Mouse (Mus musculus) neural tube, embryonic 11.5 days (tissue): ENCODE data around the gene Mvb12a. TPM values are rescaled to one million over a fixed set of nuclear protein-coding genes. Genes with fewer than 3 reads are reported as not detected.

Source experiments
- ATAC-seq: fragments of 200-750 bp; cut with Nextera tagmentation; 2 replicates; pipeline ENCODE4 v1.8.0; 2017; ENCODE audit warnings: moderate number of reproducible peaks, mild to moderate bottlenecking, moderate TSS enrichment, moderate library complexity; ENCODE audit not compliant: insufficient read depth, low FRiP score, low TSS enrichment
- DNase-seq: peaks from one replicate; pipeline ENCODE4 v3.0.0-alpha.2; 2015; ENCODE audit warnings: low spot score
- H3K27ac ChIP-seq: fragments of 300-500 bp; sonication (generic); 2 replicates; pipeline ENCODE4 v1.5.1; 2014; ENCODE audit warnings: low read depth, mild to moderate bottlenecking, low read length
- H3K27me3 ChIP-seq: fragments of 300-500 bp; sonication (generic); 2 replicates; pipeline ENCODE4 v1.6.1; 2014; ENCODE audit warnings: mild to moderate bottlenecking, low read length, mixed read lengths; ENCODE audit not compliant: control insufficient read depth, insufficient read depth
- H3K36me3 ChIP-seq: fragments of 300-500 bp; sonication (generic); 2 replicates; pipeline ENCODE4 v1.6.1; 2014; ENCODE audit warnings: mild to moderate bottlenecking, low read length, moderate library complexity, mixed read lengths; ENCODE audit not compliant: control insufficient read depth, insufficient read depth
- H3K4me1 ChIP-seq: fragments of 300-500 bp; sonication (generic); 2 replicates; pipeline ENCODE4 v1.6.1; 2014; ENCODE audit warnings: low read length, mixed read lengths; ENCODE audit not compliant: control insufficient read depth, insufficient read depth
- H3K4me2 ChIP-seq: fragments of 300-500 bp; sonication (generic); 2 replicates; pipeline ENCODE4 v1.6.1; 2014; ENCODE audit warnings: low read depth, mild to moderate bottlenecking, moderate library complexity
- H3K4me3 ChIP-seq: fragments of 300-500 bp; sonication (generic); 2 replicates; pipeline ENCODE4 v1.5.1; 2014; ENCODE audit warnings: low read depth, low read length
- H3K9ac ChIP-seq: fragments of 300-500 bp; sonication (generic); 2 replicates; pipeline ENCODE4 v1.6.1; 2014; ENCODE audit warnings: mild to moderate bottlenecking, low read length
- H3K9me3 ChIP-seq: fragments of 300-500 bp; sonication (generic); 2 replicates; pipeline ENCODE4 v1.6.1; 2016; ENCODE audit warnings: low read length; ENCODE audit not compliant: control insufficient read depth
- WGBS: fragments of 180-500 bp; shearing (Covaris S2); extraction: QIAGEN DNeasy Blood & Tissue Kit; methylation state at CpG from one replicate; pipeline ENCODE4 v1.1.7; 2014; 5-methylcytosine and 5-hydroxymethylcytosine counted together
- polyA plus RNA-seq: library from polyadenylated mRNA; unstranded; fragments of >200 nt; fragmentation: Nextera tagmentation; extraction: Ambion mirVana; gene quantifications from 2 replicates; pipeline ENCODE4 v1.2.1, GENCODE M21; 2014

Mvb12a gene
- polyA plus RNA-seq, 1 experiment from 2014 or later: 64.7 TPM

GRCm38 (mm10) chr8:71505326-71505725 lies 37.4 kb upstream of the Mvb12a start:
- Histone ChIP-seq H3K36me3 (no peaks in the 10 kb centered on the region), H3K9me3 (no peaks in the 10 kb centered on the region), H3K27ac (no peak overlapping the region), H3K4me2 (no peak overlapping the region), H3K9ac (no peak overlapping the region), H3K27me3 (peaks cover 31% of the 10 kb centered on the region), H3K4me1 (no peaks in the 10 kb centered on the region), H3K4me3 (no peak overlapping the region)
- ATAC-seq: no peak
- no peak for DNase-seq
- 95% methylated on average over 4 of the region's 4 CpGs for whole genome bisulfite sequencing

GRCm38 (mm10) chr8:71505979-71506378 lies 36.7 kb upstream of the Mvb12a start:
- 86% methylated on average over 4 of the region's 4 CpGs for WGBS
- H3K9ac ChIP-seq: no peak overlapping the region
- peaks cover 31% of the 10 kb centered on the region for H3K27me3 ChIP-seq
- no peaks in the 10 kb centered on the region for H3K9me3 ChIP-seq
- ATAC-seq (no peak), DNase-seq (no peak)
- H3K4me1 ChIP-seq: no peaks in the 10 kb centered on the region
- no peak overlapping the region for H3K4me2 ChIP-seq
- H3K36me3 ChIP-seq: no peaks in the 10 kb centered on the region
- H3K4me3 ChIP-seq: no peak overlapping the region
- H3K27ac ChIP-seq: no peak overlapping the region

GRCm38 (mm10) chr8:71507589-71508104 lies 35.1 kb upstream of the Mvb12a start:
- no peaks in the 10 kb centered on the region for H3K36me3 ChIP-seq
- no peaks in the 10 kb centered on the region for H3K9me3 ChIP-seq
- ATAC-seq (peak; percentile 45; the same call in 1 of the 2 replicates), DNase-seq (peak; percentile 90)
- under 1% methylated on average over 61 of the region's 61 CpGs for whole genome bisulfite sequencing
- no peak overlapping the region for H3K27ac ChIP-seq
- H3K4me3 ChIP-seq: peak overlapping the region; percentile 21
- H3K9ac ChIP-seq: no peak overlapping the region
- peak overlapping the region; percentile 53 for H3K4me2 ChIP-seq
- peaks cover 31% of the 10 kb centered on the region for H3K27me3 ChIP-seq
- no peaks in the 10 kb centered on the region for H3K4me1 ChIP-seq

GRCm38 (mm10) chr8:71509316-71509715 lies 33.4 kb upstream of the Mvb12a start:
- H3K36me3 ChIP-seq: no peaks in the 10 kb centered on the region
- H3K9me3 ChIP-seq: no peaks in the 10 kb centered on the region
- H3K27ac ChIP-seq: no peak overlapping the region
- peaks cover 31% of the 10 kb centered on the region for H3K27me3 ChIP-seq
- H3K4me2 ChIP-seq: no peak overlapping the region
- ATAC-seq: no peak
- no peak for DNase-seq
- H3K9ac ChIP-seq: no peak overlapping the region
- H3K4me3 ChIP-seq: no peak overlapping the region
- no peaks in the 10 kb centered on the region for H3K4me1 ChIP-seq
- WGBS: 69% methylated on average over 2 of the region's 2 CpGs

GRCm38 (mm10) chr8:71511644-71512043 lies 31.1 kb upstream of the Mvb12a start, which contains the start of gene Plvap:
Gene Plvap (minus strand): TSS chr8:71511752.
- Histone ChIP-seq H3K4me3 (peak within 1 kb of the TSS; percentile 14), H3K27ac (no peak within 1 kb of the TSS), H3K4me2 (no peak within 1 kb of the TSS; the same call in 1 of the 2 replicates), H3K9me3 (no peaks in the 10 kb centered on the region), H3K27me3 (peaks cover 23% of the 10 kb centered on the region), H3K4me1 (no peaks in the 10 kb centered on the region), H3K9ac (no peak within 1 kb of the TSS), H3K36me3 (no peaks in the 10 kb centered on the region)
- WGBS: 66% methylated on average over 14 of the region's 14 CpGs
- ATAC-seq (no peak), DNase-seq (no peak)

- Histone ChIP-seq H3K4me1 (no peaks in the 10 kb centered on the region), H3K9ac (no peak overlapping the region), H3K27me3 (peaks cover 8% of the 10 kb centered on the region), H3K9me3 (no peaks in the 10 kb centered on the region), H3K27ac (no peak overlapping the region), H3K36me3 (no peaks in the 10 kb centered on the region), H3K4me3 (no peak overlapping the region), H3K4me2 (no peak overlapping the region)
- ATAC-seq (no peak), DNase-seq (no peak)
- 75% methylated on average over 13 of the region's 15 CpGs for WGBS
Observed at GRCm38 (mm10) chr8:71513018-71513754, 29.5 kb upstream of the Mvb12a start.

- no peaks in the 10 kb centered on the region for H3K4me1 ChIP-seq
- H3K9ac ChIP-seq: no peak overlapping the region
- H3K4me2 ChIP-seq: no peak overlapping the region
- no peak overlapping the region for H3K27ac ChIP-seq
- no peak overlapping the region for H3K4me3 ChIP-seq
- DNase-seq (no peak), ATAC-seq (no peak)
- H3K27me3 ChIP-seq: no peaks in the 10 kb centered on the region
- no peaks in the 10 kb centered on the region for H3K36me3 ChIP-seq
- whole genome bisulfite sequencing: 70% methylated on average over 5 of the region's 5 CpGs
- no peaks in the 10 kb centered on the region for H3K9me3 ChIP-seq
Observed at GRCm38 (mm10) chr8:71515043-71515442, 27.7 kb upstream of the Mvb12a start.

GRCm38 (mm10) chr8:71516786-71517185 lies 25.9 kb upstream of the Mvb12a start:
- 15% methylated on average over 6 of the region's 6 CpGs for WGBS
- no peak for DNase-seq
- no peak for ATAC-seq
- Histone ChIP-seq H3K4me1 (no peaks in the 10 kb centered on the region), H3K4me2 (no peak overlapping the region), H3K9ac (no peak overlapping the region), H3K4me3 (no peak overlapping the region), H3K36me3 (no peaks in the 10 kb centered on the region), H3K9me3 (no peaks in the 10 kb centered on the region), H3K27ac (no peak overlapping the region), H3K27me3 (no peaks in the 10 kb centered on the region; the same call in 1 of the 2 replicates)
